Mouse (Mus musculus) cortical plate, adult 2 months (tissue): ENCODE measurements around the gene Slc1a4.

Source experiments
- CTCF ChIP-seq: fragments of 200-500 bp; IDR thresholded peaks from 2 replicates; pipeline ENCODE4 v1.5.1; 2011; ENCODE audit warnings: mild to moderate bottlenecking, control low read depth, low read length; ENCODE audit not compliant: insufficient read depth; ENCODE audit errors: extremely low read depth
- POLR2A ChIP-seq: fragments of 200-500 bp; IDR thresholded peaks from 2 replicates; pipeline ENCODE4 v1.6.1; 2011; ENCODE audit warnings: mild to moderate bottlenecking, low read length, control low read depth; ENCODE audit not compliant: insufficient read depth; ENCODE audit errors: extremely low read depth

GRCm38 (mm10) chr11:20372616-20373211, 40.2 kb upstream of the Slc1a4 start:
- no peak for TF ChIP-seq CTCF
- TF ChIP-seq POLR2A, result no peak
